Mouse (Mus musculus) lung, adult 18-20 months (tissue): ENCODE data around the gene Zbtb16.
A peak's percentile ranks its signal among the peaks of the same experiment; 100 is the strongest.

Experiments
- DNase-seq, 2 experiments: peaks; one replicate each; pipeline ENCODE4 v3.0.0; 2022; ENCODE audit warnings: mixed read lengths in 2 of 2

Gene Zbtb16

DNA sequence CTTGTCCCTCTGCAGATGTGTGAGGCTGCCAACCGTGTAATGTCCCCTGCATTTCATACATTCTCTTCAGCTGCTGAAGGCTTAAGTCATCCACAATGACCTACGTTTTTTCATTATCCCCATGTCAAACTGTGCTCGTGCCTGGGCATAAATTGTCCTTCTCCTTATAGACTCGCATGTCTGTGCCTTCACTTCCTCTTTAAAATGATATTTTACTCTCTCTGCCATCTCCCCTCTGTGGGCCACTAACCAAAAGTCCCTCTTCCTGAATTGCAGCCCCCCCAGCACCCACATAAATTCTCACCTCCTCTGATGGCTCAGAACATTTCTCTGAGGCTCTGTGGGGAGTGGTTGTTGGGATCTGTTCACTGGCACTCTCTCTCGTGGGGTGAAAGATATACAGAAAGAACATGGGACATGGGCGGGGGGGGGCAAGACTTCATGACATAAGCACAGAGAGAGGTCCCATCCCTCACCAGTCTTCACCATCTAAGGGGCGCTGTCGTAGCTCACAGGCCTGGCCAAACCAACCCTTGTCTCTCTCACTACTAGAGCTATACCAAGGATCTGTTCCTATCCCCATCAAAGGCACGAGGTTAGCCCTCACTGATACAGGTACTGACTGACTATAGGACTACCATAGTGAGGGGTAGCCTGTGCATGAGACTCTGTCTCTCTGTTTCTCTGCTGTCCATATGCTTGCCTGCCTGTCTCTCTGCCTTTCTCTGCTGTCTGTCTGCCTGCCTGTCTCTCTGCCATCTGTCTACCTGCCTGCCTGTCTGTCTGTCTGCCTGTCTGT, 174.6 kb downstream of the Zbtb16 start:
- no peak for DNase-seq

DNA sequence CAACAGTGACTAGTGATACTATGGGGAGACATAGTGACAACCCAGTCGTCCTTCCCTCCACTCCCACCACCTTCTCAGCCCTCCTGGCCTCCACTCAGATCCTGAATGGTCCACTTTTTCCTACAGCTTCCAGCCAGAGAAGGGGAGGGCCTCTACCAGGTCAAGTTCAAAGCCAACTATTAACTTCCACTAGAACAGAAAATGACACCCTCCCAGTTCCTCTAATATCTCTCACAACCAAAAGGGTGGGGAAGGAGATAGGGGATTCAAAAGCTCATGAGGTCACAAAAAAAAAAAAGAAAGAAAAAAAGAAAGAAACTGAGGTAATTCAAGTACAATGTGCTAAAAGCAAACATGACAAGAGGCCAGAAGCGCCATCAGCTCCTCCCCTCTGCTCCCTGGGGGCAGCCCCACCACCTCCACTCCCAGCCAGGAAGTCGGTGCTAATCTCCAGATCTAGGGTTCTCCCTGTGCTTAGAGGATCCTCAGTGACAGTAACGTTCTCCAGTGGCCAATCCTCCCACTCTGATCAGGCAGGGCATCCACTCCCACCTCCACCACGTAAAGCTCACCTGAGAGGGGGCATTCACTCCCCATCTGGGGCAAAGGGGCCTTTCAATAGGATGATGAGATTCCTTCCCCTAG, 180.4 kb downstream of the Zbtb16 start:
- no peak for DNase-seq

DNA sequence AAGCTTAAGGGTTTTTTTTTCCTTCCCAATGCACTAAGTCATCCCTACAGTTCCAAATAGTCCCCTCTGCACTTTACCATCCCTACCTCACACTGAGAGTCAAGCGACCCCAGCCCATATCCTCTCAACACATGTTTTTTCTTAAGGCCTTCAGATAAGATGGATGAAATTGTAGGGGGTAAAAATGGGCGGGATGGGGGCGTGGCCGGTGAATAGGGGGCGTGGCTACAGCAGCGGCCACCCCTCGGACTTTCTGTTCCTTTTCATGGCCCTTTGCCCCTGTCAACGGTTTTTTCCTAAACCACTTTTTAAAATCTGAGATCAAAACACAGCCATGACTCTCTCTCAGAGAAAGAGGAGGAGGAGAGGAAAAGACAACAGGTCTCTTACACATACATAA, 181.3 kb downstream of the Zbtb16 start:
- no peak for DNase-seq

DNA sequence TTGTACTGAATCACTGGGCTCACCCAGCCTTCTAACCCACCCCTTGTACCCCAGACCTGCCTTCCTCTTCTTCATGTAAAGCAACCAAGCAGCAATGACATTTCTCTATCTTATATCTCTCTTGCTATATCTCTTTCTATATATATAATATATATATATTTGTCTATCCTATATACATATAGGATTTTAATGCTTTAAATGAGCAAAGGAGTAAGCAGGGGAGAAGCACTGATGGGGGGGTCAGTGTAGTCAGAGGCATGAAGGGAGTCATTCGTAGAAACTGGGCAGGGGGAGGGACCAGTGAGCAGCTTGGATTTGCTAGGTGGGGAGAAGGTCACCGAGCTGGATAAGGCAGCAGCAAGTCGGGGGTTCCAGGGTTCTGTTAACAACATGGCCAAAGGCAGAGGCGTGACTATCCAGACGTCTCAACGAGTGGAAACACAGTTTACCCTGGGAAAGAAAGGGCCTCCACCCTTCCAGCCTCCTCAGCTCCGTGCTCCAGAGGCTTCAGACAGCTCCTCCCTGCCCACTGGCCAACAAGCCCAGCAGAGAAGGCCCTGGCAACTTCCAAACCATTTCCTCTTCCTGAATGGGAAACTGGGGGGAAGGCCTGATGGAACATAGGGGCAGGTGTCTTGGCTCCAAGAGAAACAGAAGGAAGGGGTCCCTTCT, 182.5 kb downstream of the Zbtb16 start:
- DNase-seq, result no peak

DNA sequence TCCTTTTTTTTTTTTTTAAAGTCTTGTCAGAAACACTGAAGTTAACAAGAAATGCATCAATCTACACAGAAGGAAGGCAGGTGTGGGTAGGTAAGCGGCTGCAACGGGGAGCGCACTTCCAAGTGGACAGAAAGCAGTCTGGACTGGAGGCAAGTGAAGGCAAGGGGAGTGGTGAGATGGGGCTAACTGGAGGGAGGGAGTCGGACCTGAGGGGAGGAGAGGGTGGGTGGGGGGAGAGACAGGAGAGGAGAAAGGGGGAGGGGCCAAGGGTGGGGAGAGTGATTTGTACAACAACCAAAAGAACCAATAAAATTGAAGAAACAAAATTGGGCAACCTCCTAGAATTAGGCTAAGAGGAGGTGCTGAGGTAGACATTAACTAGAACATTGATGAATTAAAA, 184.0 kb downstream of the Zbtb16 start:
- peak in 1 of 2 experiments; percentile 2 for DNase-seq

DNA sequence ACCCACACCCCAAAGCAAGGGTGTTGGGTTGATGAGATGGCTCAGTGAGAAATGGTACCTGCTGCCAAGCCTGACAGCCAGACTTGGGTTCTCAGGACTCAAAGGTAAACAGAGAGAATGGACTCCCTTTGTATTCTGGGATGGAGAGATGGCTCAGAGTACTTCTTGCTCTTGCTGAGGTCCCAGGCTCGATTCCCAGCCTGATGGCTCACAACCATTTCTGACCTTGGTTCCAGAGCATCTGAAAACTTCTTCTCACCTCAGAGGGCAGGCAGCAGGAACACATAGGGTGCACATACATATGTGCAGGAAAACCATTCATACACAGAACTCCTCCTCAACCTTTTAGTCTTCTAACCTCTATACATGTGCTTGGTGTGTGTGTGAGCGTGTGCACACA, 185.2 kb downstream of the Zbtb16 start:
- DNase-seq, result peak in 1 of 2 experiments; percentile 3

DNA sequence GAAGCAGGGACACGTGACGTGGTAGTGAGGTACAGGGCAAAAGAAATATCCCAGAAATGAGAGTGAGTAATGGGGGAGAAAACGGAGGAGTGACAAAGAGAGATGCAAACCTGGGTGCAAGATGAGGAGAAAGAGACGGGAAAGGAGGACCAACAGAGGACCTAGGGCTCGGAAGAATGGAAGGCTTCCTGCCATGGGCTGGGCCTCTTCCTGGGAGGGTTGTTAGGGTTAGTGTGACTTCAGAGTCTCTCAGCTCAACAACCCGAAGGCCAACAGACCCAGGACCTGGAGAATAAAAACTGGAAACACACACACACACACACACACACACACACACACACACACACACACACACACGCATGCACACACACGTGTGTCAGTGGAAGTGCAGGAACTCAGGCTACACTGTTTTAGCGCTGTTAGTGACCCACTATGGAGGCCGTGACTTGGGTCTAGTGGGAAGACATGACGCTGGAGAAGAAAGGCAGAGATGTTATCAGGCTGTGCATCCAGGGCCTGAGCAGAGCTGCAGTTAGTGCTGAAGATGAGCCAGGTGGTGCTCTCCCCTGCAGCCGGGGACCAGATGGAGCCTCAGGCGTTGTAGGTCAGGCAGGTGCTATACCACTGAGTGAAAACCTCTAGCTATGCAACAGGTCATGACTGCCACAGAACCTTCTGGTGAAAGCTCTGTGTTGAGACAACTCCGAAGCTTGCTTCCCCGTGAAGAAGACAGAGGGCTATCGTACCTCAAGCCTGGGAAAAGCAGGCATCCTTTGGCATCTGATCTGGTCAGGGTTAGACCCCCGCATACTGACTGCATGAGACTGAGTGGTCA, 186.0 kb downstream of the Zbtb16 start:
- DNase-seq, result peak; percentile 10 to 11

DNA sequence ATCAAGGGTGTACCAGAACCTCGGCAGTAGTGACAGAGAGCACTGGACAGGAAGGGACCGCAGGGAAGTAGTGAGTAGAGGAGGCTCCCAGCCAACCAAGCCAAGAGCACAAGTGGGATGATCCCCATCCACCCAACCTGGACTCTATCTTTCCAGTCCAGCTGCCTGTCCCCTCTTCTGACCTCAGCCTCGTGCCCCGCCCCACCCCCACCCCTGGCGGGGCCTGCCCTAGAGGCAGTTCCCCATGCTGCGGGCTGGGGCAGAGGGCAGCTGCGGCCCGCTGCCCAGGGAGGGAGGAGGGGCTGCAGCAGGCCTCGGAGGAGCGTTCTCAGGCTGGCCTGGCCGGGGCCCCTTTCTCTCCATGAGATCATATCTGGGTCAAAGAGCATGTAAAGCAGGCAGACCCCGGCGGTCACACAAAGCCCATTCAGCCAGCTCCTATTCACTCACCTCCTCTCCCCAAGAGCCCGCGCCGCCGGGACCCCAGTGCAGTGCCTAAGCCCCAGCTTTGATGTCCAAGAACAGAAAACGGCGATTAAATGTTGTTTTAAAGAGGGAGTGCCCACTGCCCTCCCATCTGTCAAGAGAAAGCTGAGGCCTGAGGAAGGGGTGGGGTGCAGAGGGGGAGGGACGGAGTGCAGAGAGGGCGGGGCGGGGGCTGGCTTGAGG, 186.8 kb downstream of the Zbtb16 start:
- peak; percentile 68 to 78 for DNase-seq

DNA sequence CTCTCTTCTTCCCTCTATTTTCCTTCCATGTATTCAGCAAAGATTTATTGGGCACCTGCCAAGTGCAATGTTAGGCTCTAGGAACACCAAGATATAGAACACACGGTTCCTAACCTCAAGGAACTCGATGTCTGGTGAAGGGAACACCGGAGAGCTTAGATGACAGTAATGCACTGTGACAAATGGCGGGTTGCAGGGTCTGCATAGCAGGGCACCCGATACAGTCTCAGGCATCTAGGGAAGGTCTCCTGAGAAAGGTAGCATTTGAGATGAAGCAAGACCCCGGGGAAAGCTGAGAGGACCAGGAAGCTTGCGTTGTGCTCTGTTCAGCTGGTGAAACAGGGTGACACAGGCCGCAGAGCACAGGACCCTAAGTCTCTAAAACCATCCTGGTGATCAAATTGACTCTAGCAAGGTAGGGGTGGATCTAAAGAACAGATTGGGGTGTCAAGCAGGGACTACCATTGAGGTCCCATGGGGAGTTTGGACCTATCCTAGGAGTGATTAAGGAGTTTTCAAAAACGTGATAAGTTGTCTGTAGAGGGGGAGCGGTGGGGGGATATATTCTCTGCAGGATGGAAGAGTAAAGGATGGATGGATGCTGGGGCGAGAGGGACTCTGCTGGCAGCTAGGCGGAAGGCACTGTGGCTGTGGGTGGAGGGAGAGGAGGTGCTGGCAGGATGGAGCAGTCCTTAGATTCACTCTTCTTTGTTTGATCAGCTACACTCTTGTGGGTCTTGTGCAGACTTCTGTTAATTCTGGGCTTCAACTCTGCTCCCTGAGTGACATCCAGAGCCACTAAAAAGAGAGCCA, 187.5 kb downstream of the Zbtb16 start:
- peak in 1 of 2 experiments; percentile 8 for DNase-seq

DNA sequence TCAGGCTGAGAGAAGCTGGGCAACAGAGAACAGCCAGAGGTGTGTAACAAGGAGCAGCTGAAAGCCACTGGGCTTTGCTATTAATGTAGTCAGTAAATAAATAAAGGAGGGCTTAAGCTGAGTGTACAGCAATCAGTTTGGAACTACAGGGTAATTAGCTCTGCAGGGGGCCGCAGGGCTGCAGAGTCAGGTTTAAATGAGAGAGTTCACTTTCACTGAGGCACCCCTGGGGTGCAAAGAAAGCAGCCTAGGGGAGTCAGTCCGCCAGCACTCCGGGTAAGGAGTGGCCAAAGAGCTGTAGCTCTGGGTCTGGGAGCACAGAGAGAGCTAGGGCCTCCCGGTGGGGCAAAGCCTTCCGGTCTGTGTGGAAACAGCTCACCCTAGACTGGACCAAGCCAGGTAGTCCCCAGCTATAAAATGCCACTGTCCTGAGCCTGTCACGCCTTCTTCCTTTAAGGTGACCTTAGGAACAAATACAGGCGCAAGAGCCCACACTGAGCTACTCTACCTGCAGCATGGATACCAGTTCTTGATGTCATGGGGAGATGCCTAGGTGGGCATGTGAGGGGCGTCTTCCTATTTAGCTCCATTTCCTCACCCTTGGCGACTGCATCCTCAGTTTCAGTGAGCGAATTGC, 188.3 kb downstream of the Zbtb16 start:
- peak in 1 of 2 experiments; percentile 20 for DNase-seq

DNA sequence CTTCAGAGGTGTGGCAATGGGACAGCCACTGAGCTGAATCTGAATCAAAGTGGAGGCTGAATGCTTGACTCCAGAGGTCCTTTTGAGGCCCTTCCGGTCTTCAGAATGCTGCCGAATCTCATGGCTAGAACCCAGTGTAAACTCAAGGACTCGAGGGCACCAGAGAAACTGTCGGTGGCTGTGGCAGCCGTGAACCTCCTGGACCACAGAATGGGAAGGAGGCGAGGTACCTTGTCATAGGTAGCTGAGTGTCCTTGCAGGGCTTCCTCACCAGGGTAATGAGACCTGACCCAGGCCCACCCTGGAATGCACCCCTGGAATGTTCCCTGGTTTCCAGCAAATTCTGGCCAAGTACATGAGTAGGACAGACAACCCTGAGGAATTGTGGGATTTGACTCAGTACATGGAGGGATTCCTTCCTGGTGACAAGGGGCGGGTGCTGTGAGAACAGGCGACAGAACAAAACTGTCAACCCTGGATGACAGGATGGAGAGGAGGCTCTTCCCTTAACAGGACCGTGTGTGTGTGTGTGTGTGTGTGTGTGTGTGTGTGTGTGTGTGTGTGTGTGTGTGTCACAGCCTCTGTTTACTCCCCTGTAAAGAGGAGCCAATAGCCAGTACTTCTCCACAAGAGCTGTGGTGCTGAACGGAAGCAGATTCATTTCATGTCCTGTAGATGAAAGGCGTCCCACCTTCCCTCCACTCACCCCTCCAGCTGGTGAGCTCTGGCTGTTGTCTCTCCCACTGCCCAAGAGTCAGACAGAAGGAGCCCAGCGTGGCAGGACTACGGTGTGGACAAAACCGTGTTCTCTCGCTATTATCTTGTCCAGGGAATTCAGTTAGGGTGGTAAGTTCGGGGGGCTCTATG, 189.0 kb downstream of the Zbtb16 start:
- DNase-seq, result peak; percentile 28 to 54

DNA sequence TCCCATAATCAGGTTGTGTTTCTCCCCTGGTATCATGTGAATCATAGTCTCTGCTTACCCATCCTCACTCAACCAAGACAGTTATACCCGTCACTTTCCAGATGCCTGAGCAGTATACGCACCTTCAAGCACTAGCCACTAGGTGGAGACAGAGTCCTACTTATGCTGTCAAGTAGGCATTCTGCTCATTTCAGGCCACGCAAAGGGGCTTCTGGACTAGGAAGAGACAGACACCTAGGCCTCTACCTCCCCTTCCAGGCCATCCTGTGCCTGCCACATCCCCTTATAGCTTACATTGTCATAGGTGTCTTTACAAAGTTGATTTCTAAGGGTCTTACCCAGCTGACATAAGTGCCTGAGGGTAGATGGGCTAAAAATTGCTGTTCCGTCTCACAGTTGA, 189.8 kb downstream of the Zbtb16 start:
- peak; percentile 73 to 82 for DNase-seq

DNA sequence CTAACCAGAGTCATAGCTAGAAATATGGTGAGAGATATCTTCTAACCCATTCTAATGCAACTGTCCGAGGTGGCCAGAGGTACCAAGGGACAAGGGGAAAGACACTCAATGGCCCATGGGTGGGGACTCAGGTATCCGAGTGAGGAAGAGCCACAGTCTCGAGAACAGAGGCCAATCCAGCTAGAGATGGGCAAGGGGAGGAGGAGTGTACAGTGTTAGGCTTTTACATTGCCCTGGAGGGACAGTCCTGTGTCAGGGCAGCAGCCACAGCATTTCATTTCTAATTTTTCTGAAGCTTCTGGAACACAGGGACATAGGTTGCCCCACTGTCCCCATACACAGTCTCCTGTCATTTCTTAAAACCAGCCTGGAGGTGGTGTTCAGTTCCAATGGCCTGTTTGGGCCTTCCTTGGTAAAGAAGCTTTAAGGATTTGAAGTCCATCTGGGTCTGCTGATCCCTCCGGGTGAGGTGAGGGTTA, 190.3 kb downstream of the Zbtb16 start:
- no peak for DNase-seq

DNA sequence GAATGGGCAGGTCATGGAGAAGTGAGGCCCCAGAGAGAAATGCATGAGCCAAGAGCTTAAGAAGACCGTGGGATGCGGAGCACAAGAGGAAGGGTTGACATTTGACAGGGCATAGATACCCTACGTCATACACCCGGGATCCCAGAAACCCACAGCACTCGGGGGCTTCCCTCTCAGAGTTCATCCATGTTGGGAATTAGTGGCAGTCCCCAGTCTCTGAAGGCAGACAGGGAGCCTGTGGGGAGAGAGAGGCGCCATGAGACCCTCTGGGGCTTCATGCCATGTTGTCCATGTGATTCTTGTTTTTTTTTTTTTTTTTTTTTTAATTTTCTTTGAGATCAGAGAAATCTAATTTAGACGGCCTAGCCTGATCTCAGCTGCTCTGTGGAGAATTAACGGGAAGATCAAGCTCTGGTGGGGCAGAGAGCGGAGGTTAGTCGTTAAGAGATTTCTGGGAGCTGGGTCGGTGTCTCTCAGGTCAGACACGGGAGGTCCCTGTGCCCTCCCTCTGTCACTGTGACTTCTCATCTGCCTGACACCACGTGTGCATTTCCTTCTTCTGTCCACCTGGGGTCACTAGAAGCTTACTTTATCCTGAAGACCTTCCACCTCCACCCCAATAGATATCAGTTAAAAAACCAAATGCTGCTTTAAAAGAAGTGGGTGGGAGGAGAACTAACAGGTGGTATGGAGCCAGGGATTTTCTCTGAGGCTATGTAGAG, 190.9 kb downstream of the Zbtb16 start:
- DNase-seq, result peak; percentile 39 to 59

DNA sequence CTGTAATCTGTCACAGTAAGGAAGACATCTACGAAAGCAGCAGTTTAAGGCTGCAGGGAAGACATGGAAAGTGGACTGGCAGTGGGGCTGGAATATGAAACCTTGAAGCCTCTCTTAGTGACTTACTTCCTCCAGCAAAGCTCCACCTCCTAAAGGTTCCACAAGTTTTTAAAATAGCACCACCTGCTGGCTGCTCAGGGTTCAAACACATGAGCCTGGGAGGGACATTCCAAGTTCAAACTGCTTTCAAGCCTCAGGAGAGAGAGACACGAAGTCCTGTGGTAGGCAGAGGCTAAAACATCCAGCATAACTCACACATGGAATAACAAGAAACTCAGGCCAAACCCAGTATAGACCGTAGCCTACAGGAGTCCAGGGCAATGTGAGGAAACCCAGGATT, 191.6 kb downstream of the Zbtb16 start:
- DNase-seq, result peak in 1 of 2 experiments; percentile 3

DNA sequence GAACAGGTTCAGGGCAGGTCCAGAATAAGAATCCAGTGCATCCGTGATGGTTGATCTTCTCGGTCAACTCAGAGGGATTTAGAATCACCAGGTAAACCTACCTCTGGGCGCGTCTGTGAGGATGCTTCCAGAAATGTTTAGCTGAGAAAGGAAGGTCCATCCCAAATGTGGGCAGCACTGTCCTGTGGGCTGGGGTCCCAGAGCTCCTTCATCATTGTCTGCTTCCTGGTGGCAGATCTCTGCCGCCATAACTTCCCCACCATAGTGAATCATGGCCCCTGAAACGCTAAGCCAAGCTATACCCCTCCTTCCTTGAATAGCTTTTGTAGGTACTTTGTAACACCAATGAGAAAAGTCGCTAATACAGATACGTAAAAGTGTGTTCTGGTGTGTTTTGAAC, 194.4 kb downstream of the Zbtb16 start:
- peak in 1 of 2 experiments; percentile 1 for DNase-seq

DNA sequence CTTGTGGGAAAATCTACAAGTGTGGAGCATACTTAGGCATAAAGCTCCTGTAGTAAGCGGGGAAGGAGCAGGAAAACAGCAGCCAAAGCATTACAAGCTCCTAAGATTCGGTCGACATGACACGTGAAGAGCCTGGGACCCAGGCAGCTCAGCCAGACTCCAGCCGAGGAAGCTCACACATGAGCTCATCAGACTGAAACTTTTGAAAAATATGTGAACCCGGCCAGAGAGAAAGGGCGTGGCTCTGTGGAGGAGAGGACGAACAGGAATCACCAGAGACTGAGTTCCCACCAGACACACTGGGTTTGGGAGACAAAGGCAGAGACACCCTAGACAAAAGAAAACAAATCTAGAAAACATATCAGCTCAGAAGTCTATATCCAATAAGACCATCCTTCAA, 195.1 kb downstream of the Zbtb16 start:
- DNase-seq, result peak in 1 of 2 experiments; percentile 1

DNA sequence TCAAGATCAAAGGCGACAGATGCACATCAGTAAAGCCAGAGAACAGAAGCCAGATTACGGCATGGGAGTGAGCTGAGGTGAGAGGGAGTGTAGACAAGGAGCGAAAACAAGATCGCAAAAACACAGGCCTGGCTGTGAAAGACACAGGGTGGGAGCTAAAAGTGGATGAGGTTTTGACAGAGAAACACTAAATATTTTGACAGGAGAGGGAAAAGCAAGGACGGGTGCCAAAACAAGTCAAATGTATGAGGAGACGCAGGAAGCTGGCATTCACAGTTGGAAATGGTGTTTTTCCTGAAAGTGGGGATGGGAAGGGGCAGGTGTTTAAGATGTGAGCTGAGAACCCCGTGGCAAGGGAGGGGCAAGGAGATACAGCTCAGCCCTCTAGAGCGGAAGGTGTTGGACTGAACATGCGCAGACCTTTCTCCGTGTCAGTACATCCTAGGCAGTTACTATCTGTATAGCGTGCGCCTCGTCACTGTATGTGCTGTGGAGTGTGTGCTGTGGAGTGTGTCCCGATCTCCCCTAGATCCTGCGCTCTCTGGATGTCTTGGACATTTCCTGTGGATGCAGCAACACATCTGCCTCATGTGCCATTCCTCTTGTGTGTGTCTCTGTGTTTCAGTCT, 197.7 kb downstream of the Zbtb16 start:
- DNase-seq, result no peak
